Mouse (Mus musculus): ENCODE results near the gene Kat8. TPM values are rescaled to one million over a fixed set of nuclear protein-coding genes. Genes with fewer than 3 reads are reported as not detected.
"Not testable (repeated sequence)": the region's sequence is repeated elsewhere in the genome, so short reads cannot be mapped to it uniquely, and the experiment has no call there.

Gene Kat8
- total RNA-seq, 2 experiments from 2014 or later, result 24.2 to 26.9 TPM

DNA sequence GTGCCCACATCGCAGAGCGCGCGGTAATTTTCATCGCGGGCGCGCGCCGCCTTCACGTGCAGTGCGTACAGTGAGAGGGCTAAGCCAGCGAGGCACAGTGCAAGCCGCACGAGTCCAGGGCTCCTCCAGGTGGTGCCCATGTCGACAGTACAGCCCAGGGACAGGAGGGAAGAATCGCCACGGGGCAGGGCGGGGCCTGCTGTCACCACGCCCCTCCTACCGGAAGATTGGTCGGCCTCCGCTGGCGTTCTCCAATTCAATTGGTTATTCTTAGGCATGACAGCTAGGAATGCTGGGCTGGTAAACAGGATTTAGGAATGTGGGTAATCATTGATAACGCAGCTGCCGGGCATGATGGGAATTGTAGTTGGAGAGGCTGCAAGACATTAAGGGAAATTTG is 16.9 kb upstream of the Kat8 start, which contains the start of the genes Gm21974 and Vkorc1:
TSS of gene Gm21974 (minus strand) at position 13 of the 400 bp plus-strand sequence.
TSS of gene Vkorc1 (minus strand) at position 176 of the 400 bp plus-strand sequence.
- DNase-seq (ENCODE audit: extremely low spot score in 1 of 2, low spot score in 2 of 2), result peak; percentile 95 to 96
- intact Hi-C loops (cut with DNase I), result no loop called here

DNA sequence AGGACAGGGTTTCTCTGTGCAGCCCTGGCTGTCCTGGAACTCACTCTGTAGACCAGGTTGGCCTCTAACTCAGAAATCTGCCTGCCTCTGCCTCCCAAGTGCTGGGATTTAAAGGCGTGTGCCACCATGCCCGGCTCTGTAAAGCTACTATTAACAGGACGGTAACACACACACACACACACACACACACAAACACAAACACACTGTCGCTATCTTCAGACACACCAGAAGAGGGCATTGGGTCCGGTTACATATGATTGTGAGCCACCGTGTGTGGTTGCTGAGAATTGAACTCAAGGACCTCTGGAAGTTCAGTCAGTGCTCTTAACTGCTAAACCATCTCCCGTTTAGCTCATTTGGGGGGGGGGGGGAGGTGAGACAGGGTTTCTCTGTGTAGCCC is 16.4 kb upstream of the Kat8 start:
- intact Hi-C loops (cut with DNase I); DNase-seq (ENCODE audit: extremely low spot score in 1 of 2, low spot score in 2 of 2): not testable (repeated sequence)

DNA sequence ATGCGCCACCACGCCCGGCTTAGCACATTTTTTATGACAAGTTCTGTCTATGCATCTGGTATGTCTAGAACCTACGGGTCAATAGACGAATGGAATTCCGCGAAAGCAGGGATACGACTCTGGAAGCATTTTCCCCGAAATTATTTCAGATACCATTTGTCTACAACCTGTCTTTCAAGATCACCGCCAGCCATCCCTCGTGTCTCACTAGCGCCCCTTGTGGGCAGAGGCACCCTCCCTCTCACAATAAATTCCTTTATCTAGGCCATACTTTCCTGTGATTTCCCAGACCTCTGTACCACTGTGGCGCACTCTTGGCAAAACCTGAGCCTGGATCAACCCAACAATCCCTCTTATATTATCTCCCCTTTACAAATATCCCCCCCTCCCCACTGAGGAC is 15.9 kb upstream of the Kat8 start:
- DNase-seq (ENCODE audit: extremely low spot score in 1 of 2, low spot score in 2 of 2), result peak in 1 of 2 experiments; percentile 79
- intact Hi-C loops (cut with DNase I), result no loop called here

DNA sequence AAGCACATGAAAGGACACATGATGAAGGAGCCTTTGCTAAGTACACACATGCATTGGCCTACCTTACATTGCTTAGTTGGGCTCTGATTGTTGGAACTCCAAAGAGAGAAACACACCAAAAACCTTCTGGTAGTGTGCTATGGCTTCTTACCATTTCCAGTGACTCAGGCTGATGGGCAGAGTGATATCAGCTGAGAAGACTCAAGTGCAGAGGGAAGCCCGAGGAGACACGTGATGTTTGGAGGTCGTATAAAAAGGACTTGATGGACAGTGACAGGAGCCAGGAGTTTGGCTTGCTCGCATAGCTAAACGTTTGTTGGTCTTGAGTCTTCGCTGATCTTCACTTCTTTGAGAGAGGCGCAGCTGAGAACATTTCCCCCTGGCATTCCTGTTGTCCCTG is 14.8 kb upstream of the Kat8 start:
- intact Hi-C loops (cut with DNase I), result no loop called here
- no peak for DNase-seq (ENCODE audit: extremely low spot score in 1 of 2, low spot score in 2 of 2)

DNA sequence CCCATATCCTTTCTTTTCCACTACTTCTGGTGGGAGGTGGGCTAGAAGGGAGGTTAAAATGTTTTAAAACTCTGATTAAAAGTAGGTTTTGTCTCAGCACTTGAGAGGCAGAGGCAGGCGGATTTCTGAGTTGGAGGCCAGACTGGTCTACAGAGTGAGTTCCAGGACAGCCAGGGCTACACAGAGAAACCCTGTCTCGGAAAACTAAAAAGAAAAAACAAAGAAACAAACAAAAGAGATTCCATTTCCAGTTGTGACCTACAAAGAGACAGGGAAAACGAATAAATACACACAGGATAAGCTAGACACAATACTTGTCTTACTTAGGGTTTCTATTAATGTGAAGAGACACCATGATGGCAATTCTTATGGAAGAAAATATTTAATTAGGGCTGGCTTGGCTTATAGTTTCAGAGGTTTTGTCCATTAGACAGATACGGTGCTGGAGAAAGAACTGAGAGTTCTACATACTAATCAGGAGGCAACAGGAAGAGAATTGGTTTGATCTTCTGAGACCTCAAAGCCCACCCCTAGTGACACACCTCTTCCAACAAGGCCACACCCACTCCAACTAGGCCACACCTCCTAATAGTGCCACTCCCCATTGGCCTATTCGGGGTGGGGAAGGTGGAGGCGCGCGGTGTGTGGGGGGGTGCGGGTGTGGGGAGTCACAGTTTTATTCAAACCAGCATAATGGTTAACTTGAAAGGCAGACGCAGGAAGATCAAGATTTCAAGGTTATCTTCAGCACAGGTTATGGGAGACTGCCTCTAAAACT is 13.9 kb upstream of the Kat8 start:
- no peak for DNase-seq (ENCODE audit: extremely low spot score in 1 of 2, low spot score in 2 of 2)
- intact Hi-C loops (cut with DNase I), result no loop called here

DNA sequence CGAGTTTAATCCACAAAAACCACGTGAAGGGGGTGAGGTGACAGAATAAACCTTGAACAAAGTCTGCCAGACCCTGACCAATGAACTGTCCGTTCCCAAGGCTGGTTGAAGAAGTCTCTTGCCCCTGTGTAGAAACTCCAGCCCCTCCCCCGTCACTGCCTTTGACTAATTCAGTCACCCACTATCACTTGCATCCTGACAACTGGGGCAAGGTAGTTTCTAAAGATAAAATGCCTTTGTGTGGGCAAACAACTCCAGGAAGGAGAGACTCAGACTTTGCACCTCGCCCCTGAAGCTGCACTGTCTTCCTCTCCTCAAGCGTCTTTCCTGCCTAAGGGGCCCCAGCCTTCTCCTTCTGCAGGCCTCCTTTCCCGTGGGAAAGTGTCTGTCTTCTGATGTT is 12.3 kb upstream of the Kat8 start:
- intact Hi-C loops (cut with DNase I), result no loop called here

DNA sequence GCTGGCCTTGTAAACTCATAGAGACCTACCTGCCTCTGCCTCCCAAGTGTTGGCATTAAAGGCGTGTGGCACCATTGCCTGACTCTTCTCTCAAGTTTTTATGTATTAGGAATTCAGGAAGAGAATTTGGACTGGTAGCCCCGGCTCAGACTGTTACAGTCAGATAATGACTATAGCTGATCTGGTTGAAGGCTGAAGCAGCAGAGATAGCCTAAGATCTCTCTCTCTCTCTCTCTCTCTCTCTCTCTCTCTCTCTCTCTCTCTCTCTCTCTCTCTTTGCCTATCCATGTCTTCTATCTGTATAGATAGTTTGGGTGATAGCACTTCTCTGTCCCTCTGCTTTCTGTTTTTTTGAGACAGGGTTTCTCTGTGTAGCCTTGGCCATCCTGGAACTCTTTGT is 10.5 kb upstream of the Kat8 start:
- intact Hi-C loops (cut with DNase I), result no loop called here
- DNase-seq (ENCODE audit: extremely low spot score in 1 of 2, low spot score in 2 of 2), result no peak

More for the DNA sequence above, 12.3 kb upstream of the Kat8 start:
- no peak for DNase-seq (ENCODE audit: extremely low spot score in 1 of 2, low spot score in 2 of 2)

DNA sequence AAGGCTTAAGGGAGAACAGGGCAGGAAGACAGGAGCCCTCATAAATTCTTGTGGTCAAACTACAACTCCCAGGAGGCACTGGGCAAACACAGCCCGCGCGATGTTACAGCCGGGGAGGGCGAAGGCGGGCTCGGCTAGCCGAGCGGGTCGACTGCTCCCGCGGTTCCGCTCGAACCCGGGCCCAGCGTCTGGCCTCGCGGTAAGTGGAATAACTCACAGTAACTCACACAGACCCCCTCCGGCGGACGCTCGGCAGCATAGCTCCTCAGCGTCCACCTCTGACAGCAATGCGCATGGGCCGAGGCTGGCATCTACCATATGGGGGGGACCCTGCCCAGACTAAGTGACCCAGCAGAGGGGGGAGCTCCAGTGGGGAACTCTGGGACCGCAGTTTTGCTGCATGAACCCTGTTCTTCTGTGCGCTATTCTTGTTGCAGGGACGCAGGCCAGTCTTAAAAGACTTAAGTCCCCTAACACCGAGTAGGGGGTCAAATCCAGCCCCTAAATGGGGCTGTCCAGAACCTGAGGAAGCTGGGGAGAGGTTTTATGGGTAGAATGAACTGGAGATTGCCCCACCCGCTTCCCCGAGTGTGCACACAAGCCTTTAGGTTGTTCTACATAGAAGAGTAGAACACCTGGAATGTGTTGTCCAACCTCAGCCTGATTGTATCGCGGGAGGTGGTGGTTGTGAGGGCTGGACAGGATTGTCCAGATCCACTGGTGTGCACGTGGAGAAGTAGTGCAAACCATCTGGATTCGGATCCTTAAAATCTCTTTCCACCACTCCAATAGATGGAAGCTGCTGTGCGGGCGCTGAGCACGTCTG is 8.1 kb upstream of the Kat8 start, which contains the start of gene Bckdk:
TSS of gene Bckdk (plus strand) at position 112 of the 826 bp plus-strand sequence.
- DNase-seq (ENCODE audit: extremely low spot score in 1 of 2, low spot score in 2 of 2), result peak; percentile 75 to 92
- intact Hi-C loops (cut with DNase I), result no loop called here

DNA sequence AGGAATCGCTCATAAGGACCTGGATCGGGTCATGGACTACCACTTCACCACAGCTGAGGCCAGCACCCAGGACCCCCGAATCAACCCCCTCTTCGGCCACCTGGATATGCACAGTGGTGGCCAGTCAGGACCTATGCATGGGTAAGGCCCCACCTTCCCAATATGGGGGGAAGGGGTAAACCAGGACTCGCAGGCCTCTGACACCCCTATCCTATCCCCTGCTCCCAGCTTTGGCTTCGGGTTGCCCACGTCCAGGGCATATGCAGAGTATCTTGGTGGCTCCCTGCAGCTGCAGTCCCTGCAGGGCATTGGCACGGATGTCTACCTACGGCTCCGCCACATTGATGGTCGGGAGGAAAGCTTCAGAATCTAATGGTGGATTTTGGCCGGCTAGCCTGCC is 4.4 kb upstream of the Kat8 start:
- intact Hi-C loops (cut with DNase I), result no loop called here
- DNase-seq (ENCODE audit: extremely low spot score in 1 of 2, low spot score in 2 of 2), result no peak

DNA sequence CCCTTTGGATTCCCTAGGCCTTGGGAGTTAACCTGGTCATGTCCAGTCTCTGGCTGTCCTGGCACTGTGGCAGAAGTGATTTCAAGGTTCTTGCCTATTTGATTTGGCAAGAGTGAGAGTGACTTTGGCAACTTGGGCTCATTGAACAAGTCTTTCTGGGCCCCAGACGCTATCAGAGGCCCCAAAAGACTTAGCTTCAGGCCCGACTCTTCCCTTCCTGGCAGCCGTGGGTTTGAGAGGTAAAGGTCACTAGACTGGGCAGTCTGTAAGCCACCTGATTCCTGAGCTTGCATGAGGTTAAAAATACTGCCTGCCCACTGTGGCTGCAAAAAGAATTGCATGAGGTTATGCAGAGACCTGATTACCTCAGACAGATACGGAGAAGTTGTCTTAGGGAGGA is 3.7 kb upstream of the Kat8 start:
- intact Hi-C loops (cut with DNase I), result no loop called here
- DNase-seq (ENCODE audit: extremely low spot score in 1 of 2, low spot score in 2 of 2), result no peak

DNA sequence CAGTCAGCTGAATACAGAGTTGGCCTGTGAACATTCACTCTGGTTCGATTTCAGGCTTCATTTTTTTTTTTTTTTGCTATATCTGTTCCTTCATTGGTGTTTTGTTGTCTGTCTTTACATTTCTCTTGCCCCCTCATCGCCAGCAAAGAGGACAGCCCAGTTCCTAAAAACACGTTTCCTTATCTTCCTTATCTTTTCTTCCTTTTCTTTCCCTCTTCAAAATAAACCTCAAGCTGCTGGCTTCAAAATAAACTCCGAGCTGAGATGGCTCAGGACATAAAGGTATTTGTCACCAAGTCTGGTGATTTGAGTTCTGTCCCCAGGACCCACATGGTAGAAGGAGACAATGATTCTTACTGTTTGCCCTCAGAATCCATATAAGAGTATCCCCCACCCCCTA is 622 bp downstream of the Kat8 start:
- DNase-seq (ENCODE audit: extremely low spot score in 1 of 2, low spot score in 2 of 2), result no peak
- intact Hi-C loops (cut with DNase I), result no loop called here

DNA sequence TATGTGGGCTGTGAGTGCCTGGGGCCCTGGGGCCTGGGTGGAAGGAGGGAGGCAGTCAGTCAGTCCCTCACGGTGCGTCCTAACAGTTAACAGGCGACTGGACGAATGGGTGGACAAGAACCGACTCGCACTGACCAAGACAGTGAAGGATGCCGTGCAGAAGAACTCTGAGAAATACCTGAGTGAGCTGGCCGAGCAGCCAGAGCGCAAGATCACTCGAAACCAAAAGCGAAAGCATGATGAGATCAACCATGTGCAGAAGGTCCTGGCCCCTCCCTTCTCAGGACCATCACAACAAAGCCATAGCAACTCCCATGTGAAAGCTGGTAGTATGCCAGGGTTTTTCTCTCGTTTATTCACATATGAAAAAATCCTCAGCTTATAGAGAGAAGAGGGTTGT is 3.0 kb downstream of the Kat8 start:
- intact Hi-C loops (cut with DNase I), result no loop called here
- DNase-seq (ENCODE audit: extremely low spot score in 1 of 2, low spot score in 2 of 2), result no peak

DNA sequence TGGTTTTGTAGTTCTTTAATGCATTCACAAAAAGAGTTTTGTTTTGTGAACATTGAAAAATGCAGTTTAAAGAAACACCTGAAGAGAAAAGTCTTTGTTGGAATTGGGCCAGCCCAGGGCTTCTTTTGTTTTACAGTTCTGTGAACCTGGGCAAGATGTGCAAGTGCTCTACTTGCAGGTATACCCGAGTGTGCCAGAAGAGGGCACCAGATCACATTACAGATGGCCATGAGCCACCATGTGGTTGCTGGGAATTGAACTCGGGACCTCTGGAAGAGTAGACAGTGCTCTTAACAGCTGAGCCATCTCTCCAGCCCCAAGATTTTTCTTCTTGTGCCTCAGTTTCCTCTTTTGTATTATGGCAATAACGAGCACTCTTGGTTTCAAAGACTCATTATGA is 5.9 kb downstream of the Kat8 start:
- peak in 1 of 2 experiments; percentile 55 for DNase-seq (ENCODE audit: extremely low spot score in 1 of 2, low spot score in 2 of 2)
- intact Hi-C loops (cut with DNase I), result no loop called here

DNA sequence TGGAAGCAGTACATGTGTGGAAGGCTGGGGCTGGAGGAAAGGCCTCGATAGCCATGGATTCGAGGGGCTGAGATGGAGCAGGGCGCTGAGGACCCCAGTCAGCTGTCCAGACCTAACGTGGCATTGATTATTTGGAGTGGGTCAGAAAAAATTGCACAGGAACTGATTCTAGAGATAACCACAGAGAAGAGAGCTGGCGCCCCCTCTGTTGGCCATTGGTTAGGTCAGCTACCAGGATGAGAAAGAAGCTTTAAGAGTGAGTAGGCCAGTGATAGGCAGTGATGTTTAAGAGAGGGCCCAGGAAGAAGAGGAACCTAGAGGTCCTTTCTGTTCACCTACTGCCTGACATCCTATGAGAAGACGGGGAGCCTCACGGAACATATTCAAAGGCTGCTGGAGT is 7.0 kb downstream of the Kat8 start:
- DNase-seq (ENCODE audit: extremely low spot score in 1 of 2, low spot score in 2 of 2), result no peak
- intact Hi-C loops (cut with DNase I), result no loop called here

DNA sequence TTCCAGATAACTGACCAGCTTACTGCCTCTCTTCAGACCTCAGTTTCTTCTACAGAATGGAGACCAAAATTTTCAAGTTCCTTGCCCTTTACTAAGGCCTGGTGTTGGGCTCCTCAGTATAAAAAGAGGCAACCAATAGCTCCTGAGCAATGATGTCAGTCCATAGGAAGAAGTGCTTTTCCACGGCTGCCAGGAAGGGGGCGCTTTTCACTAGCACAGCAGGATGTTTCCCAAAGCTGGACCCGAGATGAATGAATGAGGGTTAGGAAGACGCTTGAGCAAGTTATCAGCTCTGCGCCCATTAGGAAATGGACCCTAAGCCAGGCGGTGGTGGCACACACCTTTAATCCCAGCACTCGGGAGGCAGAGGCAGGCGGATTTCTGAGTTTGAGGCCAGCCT is 9.2 kb downstream of the Kat8 start:
- intact Hi-C loops (cut with DNase I), result no loop called here
- no peak for DNase-seq (ENCODE audit: extremely low spot score in 1 of 2, low spot score in 2 of 2)

DNA sequence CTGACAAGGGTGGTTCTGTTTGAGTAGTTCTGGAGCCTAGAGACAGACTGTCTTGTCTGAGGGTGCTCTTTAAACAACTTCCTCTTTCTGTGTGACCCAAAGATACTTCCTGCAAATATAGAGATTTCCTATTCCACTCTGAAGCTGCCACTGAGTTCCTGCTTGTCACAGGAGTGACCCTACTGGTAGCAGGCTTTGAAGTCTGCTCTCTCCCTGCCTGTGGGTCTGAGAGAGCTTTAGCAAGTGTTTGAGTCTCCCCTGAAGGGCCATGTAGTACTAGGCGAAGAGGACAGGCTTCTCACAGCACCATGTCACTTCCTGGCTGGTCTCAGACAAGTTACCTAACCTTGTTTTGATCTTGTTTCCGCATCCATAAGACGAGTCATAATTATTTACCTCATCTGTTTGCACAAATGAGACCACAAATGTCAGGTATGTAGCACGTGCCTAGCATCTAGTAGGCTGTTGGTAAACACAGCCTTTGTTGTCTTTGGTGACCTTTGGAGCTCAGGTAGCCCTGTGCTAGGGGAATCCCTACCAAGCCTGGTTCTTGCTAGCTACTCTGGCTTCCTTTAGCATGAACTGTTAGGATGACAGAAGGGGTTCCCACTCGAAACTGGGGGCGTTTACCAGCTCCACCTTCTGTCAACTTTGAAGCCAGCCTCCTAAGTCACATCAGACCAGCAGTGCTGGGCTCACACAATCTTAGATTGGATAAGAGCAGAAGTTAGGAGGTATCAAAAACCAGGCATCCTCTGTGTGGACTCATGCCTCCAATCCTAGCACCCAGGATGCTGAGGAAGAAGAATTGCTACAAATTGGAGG is 10.3 kb downstream of the Kat8 start:
- intact Hi-C loops (cut with DNase I), result no loop called here
- DNase-seq (ENCODE audit: extremely low spot score in 1 of 2, low spot score in 2 of 2), result no peak

DNA sequence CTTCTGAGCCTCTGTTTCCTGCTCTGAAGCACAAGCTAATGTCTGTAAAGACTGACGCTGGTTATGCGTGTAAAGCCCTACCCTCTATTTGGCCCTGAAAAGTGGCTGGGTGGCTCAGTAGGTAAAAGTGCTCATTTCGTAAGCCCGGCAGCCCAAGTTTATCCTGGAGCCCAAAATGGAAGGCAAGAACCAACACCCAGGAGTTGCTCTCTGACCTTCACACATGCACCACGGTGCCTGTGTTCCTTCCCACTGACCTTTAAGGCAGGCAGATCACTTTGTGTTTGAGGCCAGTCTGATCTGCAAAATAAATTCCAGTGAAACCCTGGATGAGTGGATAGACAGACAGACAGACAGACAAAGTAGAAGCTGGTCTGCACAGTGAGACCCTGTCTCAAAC is 11.4 kb downstream of the Kat8 start:
- intact Hi-C loops (cut with DNase I), result no loop called here
- no peak for DNase-seq (ENCODE audit: extremely low spot score in 1 of 2, low spot score in 2 of 2)

DNA sequence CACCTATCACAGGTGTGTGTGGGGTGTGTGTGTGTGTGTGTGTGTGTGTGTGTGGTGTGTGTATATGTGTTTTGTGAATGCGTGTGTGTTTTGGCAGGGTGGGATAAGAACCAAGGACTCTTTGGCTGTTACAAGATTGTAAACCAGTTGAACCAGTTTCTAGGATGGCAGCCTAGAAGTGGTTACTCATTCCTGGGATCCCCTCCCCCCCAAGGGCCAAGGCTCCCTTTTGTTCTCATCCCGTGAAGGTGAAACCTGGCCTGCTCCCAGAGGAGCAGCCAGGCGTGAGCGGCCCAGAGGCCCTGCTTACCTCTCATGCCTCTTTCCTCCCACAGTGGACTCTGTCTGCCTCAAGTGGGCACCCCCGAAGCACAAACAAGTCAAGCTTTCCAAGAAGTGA is 12.9 kb downstream of the Kat8 start:
- intact Hi-C loops (cut with DNase I), result no loop called here
- no peak for DNase-seq (ENCODE audit: extremely low spot score in 1 of 2, low spot score in 2 of 2)

DNA sequence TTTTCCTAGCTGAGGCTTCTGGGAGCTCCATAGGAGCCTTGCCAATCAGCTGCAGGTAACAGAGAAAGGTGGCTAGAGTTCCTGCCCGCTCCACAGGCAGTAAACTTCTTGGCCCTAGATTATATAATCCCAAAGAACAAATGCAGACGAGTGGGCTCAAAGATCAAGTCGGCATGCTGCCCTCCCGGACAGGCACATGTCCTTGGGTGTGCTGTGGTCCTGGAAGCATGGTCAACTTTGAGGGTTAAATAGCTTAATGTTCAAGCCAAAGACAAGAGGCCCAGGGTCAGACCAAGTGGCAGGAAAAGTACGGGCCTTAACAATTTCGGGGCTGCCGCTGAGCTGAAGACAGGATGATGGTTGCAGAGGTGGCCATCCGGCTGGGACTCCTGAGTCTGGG is 13.8 kb downstream of the Kat8 start:
- DNase-seq (ENCODE audit: extremely low spot score in 1 of 2, low spot score in 2 of 2), result no peak
- intact Hi-C loops (cut with DNase I), result no loop called here

Data from left cerebral cortex, postnatal 10 days (tissue).